Mouse (Mus musculus) neural tube, embryonic 11.5 days (tissue): ENCODE measurements around the gene Chrna5. TPM values are rescaled to one million over a fixed set of nuclear protein-coding genes. Genes with fewer than 3 reads are reported as not detected.

Experiments
- ATAC-seq: fragments of 200-750 bp; cut with Nextera tagmentation; 2 replicates; pipeline ENCODE4 v1.8.0; 2017; ENCODE audit warnings: moderate number of reproducible peaks, mild to moderate bottlenecking, moderate TSS enrichment, moderate library complexity; ENCODE audit not compliant: insufficient read depth, low FRiP score, low TSS enrichment
- DNase-seq: peaks from one replicate; pipeline ENCODE4 v3.0.0-alpha.2; 2015; ENCODE audit warnings: low spot score
- H3K27ac ChIP-seq: fragments of 300-500 bp; sonication (generic); 2 replicates; pipeline ENCODE4 v1.5.1; 2014; ENCODE audit warnings: low read depth, mild to moderate bottlenecking, low read length
- H3K27me3 ChIP-seq: fragments of 300-500 bp; sonication (generic); 2 replicates; pipeline ENCODE4 v1.6.1; 2014; ENCODE audit warnings: mild to moderate bottlenecking, low read length, mixed read lengths; ENCODE audit not compliant: control insufficient read depth, insufficient read depth
- H3K36me3 ChIP-seq: fragments of 300-500 bp; sonication (generic); 2 replicates; pipeline ENCODE4 v1.6.1; 2014; ENCODE audit warnings: mild to moderate bottlenecking, low read length, moderate library complexity, mixed read lengths; ENCODE audit not compliant: control insufficient read depth, insufficient read depth
- H3K4me1 ChIP-seq: fragments of 300-500 bp; sonication (generic); 2 replicates; pipeline ENCODE4 v1.6.1; 2014; ENCODE audit warnings: low read length, mixed read lengths; ENCODE audit not compliant: control insufficient read depth, insufficient read depth
- H3K4me2 ChIP-seq: fragments of 300-500 bp; sonication (generic); 2 replicates; pipeline ENCODE4 v1.6.1; 2014; ENCODE audit warnings: low read depth, mild to moderate bottlenecking, moderate library complexity
- H3K4me3 ChIP-seq: fragments of 300-500 bp; sonication (generic); 2 replicates; pipeline ENCODE4 v1.5.1; 2014; ENCODE audit warnings: low read depth, low read length
- H3K9ac ChIP-seq: fragments of 300-500 bp; sonication (generic); 2 replicates; pipeline ENCODE4 v1.6.1; 2014; ENCODE audit warnings: mild to moderate bottlenecking, low read length
- H3K9me3 ChIP-seq: fragments of 300-500 bp; sonication (generic); 2 replicates; pipeline ENCODE4 v1.6.1; 2016; ENCODE audit warnings: low read length; ENCODE audit not compliant: control insufficient read depth
- WGBS: fragments of 180-500 bp; shearing (Covaris S2); extraction: QIAGEN DNeasy Blood & Tissue Kit; methylation state at CpG from one replicate; pipeline ENCODE4 v1.1.7; 2014; 5-methylcytosine and 5-hydroxymethylcytosine counted together
- polyA plus RNA-seq: library from polyadenylated mRNA; unstranded; fragments of >200 nt; fragmentation: Nextera tagmentation; extraction: Ambion mirVana; gene quantifications from 2 replicates; pipeline ENCODE4 v1.2.1, GENCODE M21; 2014

The Chrna5 gene
- polyA plus RNA-seq, 1 experiment from 2014 or later, result 5.2 TPM

DNA sequence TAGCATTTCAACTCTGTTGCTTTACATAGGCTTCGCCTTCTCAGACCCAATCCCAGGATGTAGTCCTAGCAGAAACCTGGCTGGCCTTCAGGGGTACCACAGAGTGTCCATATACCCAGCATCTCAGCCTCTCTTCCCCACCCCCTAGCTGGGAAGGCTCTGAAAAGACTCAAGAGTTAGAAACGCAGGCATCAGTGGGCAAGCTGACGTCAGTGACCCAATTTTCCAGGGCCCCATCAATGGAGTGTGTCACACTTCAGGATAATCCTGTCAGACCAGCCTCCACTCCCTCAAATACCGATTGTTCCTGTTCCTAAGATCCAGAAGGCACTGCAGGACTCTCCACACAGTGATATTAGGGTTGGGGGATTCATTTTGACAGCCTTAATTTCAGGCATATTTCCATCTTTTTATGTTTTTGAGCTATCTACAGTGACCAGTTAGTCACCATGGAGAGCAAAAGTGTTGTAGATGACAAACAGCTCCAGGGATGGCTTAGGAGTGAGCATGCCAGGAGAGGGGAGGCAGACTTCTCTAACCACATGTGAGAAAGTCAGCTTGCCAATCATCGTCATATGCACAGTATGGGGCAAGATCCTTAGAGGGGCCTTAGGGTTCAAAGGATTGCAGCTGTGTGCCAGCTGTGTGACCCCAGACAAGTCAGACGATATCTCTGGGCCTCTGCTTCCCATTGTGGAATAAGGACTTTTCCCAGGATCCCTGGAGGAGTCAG lies 50.9 kb downstream of the Chrna5 start:
- H3K36me3 ChIP-seq, result no peaks in the 10 kb centered on the region
- H3K27ac ChIP-seq, result no peak overlapping the region
- WGBS, result 63% methylated on average over 6 of the region's 6 CpGs
- H3K4me1 ChIP-seq, result no peaks in the 10 kb centered on the region
- H3K9me3 ChIP-seq, result no peaks in the 10 kb centered on the region
- no peak overlapping the region for H3K9ac ChIP-seq
- H3K27me3 ChIP-seq, result peaks cover 4% of the 10 kb centered on the region
- no peak overlapping the region for H3K4me2 ChIP-seq
- no peak overlapping the region for H3K4me3 ChIP-seq
- ATAC-seq, result no peak
- no peak for DNase-seq

DNA sequence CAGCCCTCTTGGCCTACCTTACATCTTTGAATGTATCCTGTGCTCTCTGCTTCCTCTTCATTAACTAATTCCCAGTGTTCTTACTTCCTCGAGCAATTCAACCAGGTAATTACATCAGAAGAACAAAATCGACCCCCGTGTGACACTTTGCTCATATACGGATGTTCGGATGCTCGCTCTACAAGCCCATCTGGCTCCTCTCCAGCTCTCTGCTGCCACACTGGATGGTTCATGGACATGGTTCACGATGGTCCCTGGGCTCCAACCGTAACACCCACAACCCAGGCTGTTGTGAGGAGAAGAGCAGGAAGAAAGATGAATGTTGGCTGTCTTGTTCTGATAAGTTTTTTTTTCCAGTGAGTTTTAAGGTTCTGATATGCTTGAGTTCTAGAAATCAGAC lies 58.3 kb downstream of the Chrna5 start:
- Histone ChIP-seq H3K9me3 (no peaks in the 10 kb centered on the region), H3K36me3 (no peaks in the 10 kb centered on the region), H3K4me1 (no peaks in the 10 kb centered on the region), H3K4me2 (no peak overlapping the region), H3K27me3 (no peaks in the 10 kb centered on the region), H3K4me3 (no peak overlapping the region), H3K27ac (no peak overlapping the region), H3K9ac (no peak overlapping the region)
- DNase-seq, result no peak
- WGBS, result 86% methylated on average over 8 of the region's 8 CpGs
- ATAC-seq, result no peak

DNA sequence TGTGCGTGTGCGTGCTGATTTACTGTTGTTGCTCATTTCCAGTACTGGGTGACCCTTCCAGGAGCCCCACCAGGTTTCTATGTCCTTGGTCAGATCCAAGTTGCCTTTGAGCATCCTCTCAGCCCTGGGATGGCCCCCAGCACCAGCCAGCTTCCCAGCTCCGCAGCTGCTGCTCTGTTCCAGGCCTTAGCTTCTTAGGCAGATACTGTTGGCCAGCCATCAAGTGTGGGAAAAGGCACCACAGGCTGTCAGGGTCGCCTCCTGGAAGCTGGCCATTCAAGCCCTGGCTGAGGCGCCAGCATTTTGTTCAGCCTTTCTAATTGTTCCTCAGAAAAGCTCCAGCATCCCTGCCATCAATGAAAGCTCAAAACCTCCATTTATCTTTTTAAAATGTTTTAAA lies 59.3 kb downstream of the Chrna5 start:
- H3K4me2 ChIP-seq, result no peak overlapping the region
- H3K9me3 ChIP-seq, result no peaks in the 10 kb centered on the region
- 74% methylated on average over 5 of the region's 5 CpGs for WGBS
- H3K9ac ChIP-seq, result no peak overlapping the region
- DNase-seq (no peak), ATAC-seq (no peak)
- H3K27ac ChIP-seq, result no peak overlapping the region
- no peaks in the 10 kb centered on the region for H3K27me3 ChIP-seq
- no peaks in the 10 kb centered on the region for H3K4me1 ChIP-seq
- no peak overlapping the region for H3K4me3 ChIP-seq
- H3K36me3 ChIP-seq, result no peaks in the 10 kb centered on the region

DNA sequence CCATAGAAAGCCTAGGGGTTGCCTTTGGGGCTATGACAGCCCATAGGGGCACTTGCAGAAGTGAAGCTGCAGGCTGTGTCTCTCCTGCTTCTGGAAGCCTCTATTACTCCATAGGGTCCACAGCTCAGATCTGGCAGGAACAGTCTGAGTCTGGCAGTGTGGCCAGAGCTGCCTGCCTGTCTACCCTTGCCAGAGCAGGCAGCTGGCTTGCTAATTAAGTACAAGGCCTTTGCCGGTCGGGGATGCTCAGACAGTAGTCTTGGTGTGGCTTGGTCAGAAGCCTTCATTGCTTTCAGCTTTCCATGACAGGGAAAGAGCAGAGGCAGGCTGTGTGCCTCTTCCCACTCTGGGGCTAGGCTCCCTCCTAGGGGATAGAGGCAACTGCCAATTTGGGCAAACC lies 60.7 kb downstream of the Chrna5 start:
- 50% methylated on average over 2 of the region's 2 CpGs for WGBS
- H3K9me3 ChIP-seq, result no peaks in the 10 kb centered on the region
- no peak overlapping the region for H3K4me2 ChIP-seq
- H3K4me3 ChIP-seq, result no peak overlapping the region
- H3K4me1 ChIP-seq, result no peaks in the 10 kb centered on the region
- no peaks in the 10 kb centered on the region for H3K27me3 ChIP-seq
- no peak for ATAC-seq
- H3K27ac ChIP-seq, result no peak overlapping the region
- H3K9ac ChIP-seq, result no peak overlapping the region
- DNase-seq, result no peak
- H3K36me3 ChIP-seq, result no peaks in the 10 kb centered on the region

DNA sequence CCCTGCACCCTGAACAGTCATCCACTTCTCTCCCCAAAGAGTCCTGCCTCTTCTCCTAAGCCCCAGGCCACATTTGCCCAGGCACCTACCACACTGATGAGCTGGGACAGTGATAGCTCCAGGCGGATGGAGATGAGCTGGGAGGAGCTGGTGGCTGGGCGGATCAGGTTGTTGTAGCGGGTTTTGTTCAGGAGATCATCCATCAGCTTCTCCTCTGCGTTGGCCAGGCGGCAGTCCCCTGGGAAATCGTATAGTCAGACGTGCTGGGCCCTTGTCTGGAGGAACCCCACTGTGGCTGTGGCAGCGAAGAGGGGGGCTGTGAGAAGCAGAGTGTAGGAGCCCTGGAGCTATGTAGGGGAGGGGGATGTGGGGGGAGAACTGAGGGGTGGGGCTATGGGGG lies 63.0 kb downstream of the Chrna5 start:
- Histone ChIP-seq H3K9me3 (no peaks in the 10 kb centered on the region), H3K27ac (no peak overlapping the region), H3K36me3 (no peaks in the 10 kb centered on the region), H3K4me3 (no peak overlapping the region), H3K4me2 (peak overlapping the region; percentile 10; the same call in 1 of the 2 replicates), H3K4me1 (0 out of 2 replicates have a peak, but pooled peaks cover 5% of the 10 kb centered on the region), H3K9ac (no peak overlapping the region), H3K27me3 (no peaks in the 10 kb centered on the region)
- 3% methylated on average over 8 of the region's 8 CpGs for WGBS
- peak; percentile 43; the same call in 1 of the 2 replicates for ATAC-seq
- DNase-seq, result peak; percentile 65

DNA sequence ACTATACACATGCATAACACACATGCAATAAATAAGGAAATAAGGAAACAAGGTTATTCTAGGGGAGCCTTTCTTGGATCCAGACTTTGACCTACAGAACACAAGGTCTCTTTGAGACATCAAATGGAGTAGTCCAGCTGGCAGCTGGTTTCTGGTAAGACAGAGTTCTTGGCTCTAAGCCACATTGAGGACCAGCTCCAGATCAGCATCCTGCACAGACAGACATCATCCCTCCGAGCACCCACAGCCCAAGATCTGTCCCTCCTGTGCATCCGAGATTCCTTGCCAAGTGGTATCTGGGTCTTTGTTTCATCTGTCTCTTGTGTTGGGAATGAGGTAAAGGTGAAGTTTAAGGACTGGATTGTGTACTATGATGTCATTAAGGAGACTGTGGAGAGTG lies 64.3 kb downstream of the Chrna5 start:
- no peak overlapping the region for H3K27ac ChIP-seq
- H3K36me3 ChIP-seq, result no peaks in the 10 kb centered on the region
- H3K4me3 ChIP-seq, result no peak overlapping the region
- DNase-seq, result no peak
- H3K9ac ChIP-seq, result no peak overlapping the region
- no peaks in the 10 kb centered on the region for H3K9me3 ChIP-seq
- 0 out of 2 replicates have a peak, but pooled peaks cover 7% of the 10 kb centered on the region for H3K4me1 ChIP-seq
- H3K27me3 ChIP-seq, result no peaks in the 10 kb centered on the region
- WGBS, result 89% methylated on average over 2 of the region's 2 CpGs
- ATAC-seq, result no peak
- H3K4me2 ChIP-seq, result no peak overlapping the region

DNA sequence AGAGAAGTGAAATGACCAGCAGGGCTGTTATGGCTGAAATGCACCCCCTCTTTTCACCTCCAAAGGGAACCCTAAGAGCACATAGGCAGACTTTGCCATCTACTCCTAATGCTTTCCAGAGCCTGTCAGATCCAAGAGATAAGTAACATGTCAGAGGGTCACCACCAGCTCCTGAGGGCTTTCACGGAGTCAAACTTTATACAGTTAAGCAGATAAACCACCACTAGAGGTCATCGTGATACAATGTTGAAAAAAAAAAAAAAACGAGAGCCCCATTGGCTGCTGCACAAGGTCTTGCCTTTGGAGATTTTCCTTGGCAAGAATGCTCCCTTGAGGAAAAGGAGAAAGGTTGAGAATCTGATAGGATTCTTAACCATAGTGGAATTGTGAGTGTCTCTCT lies 66.1 kb downstream of the Chrna5 start:
- ATAC-seq, result no peak
- WGBS, result 0% methylated on average over 3 of the region's 3 CpGs

DNA sequence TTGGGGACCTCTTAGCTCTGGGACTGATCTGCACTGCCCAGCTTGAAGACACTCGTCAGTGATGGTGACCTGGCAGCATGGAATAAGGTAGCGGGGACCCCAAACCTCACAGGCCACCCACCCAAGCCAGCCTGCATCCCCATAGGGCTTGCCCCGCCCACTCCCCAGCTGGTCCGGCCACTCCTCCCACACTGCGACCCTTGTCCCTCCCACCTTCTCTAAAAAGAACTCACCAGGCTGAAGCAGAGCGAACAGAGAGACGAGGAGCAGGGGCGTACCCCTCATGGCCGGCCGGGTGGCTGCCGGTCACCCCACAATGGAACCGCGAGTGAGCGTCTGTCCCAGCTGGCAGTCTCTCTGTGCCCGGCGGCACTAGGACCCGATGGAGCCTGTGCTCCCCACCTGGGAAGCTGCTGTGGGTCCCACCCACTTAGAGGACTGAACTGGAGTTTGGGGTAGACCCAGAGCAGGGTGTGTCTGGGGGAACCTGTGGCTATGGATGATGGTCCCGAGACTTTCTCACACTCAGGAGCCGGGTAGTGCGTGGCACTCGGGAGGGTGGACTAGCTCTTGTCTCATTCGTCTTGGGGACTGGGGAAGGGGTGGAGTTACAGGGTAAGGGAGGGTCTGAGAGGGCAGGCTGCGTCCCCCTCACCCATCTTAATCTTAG lies 67.7 kb downstream of the Chrna5 start, which contains the start of gene Chrnb4:
Gene Chrnb4 (minus strand): TSS at position 569 of the 670 bp plus-strand sequence.
- ATAC-seq, result peak; percentile 67
- Histone ChIP-seq H3K9me3 (no peaks in the 10 kb centered on the region), H3K9ac (peak within 1 kb of the TSS; percentile 44), H3K36me3 (no peaks in the 10 kb centered on the region), H3K27me3 (no peaks in the 10 kb centered on the region), H3K27ac (no peak within 1 kb of the TSS), H3K4me2 (peak within 1 kb of the TSS; percentile 69), H3K4me3 (peak within 1 kb of the TSS; percentile 46), H3K4me1 (0 out of 2 replicates have a peak, but pooled peaks cover 7% of the 10 kb centered on the region)
- WGBS, result under 1% methylated on average over 23 of the region's 23 CpGs
- peak; percentile 61 for DNase-seq

More for the DNA sequence above, 66.1 kb downstream of the Chrna5 start:
- H3K36me3 ChIP-seq, result no peaks in the 10 kb centered on the region
- H3K9ac ChIP-seq, result no peak overlapping the region
- 0 out of 2 replicates have a peak, but pooled peaks cover 7% of the 10 kb centered on the region for H3K4me1 ChIP-seq
- DNase-seq, result no peak
- H3K27me3 ChIP-seq, result no peaks in the 10 kb centered on the region
- H3K9me3 ChIP-seq, result no peaks in the 10 kb centered on the region
- H3K4me2 ChIP-seq, result no peak overlapping the region
- H3K4me3 ChIP-seq, result no peak overlapping the region
- H3K27ac ChIP-seq, result no peak overlapping the region
